Mouse (Mus musculus) heart, adult 2 months (tissue): ENCODE data around the gene Lin9. TPM values are rescaled to one million over a fixed set of nuclear protein-coding genes. Genes with fewer than 3 reads are reported as not detected.

ENCODE experiments used
- DNase-seq, 2 experiments: peaks; one replicate each; pipeline ENCODE4 v3.0.0; 2021
- H3K27ac ChIP-seq: fragments of 200-600 bp; 2 replicates; pipeline ENCODE4 v1.8.1; 2022
- H3K27me3 ChIP-seq: fragments of 200-500 bp; 2 replicates; pipeline ENCODE4 v1.6.1; 2012; ENCODE audit warnings: mild to moderate bottlenecking, low read length, inconsistent platforms, mixed read lengths; ENCODE audit not compliant: control insufficient read depth, insufficient read depth
- H3K36me3 ChIP-seq: fragments of 200-500 bp; 2 replicates; pipeline ENCODE4 v1.6.1; 2012; ENCODE audit warnings: low read length, inconsistent platforms; ENCODE audit not compliant: control insufficient read depth, insufficient read depth
- H3K4me1 ChIP-seq: fragments of 200-500 bp; 2 replicates; pipeline ENCODE4 v1.6.1; 2011; ENCODE audit warnings: low read length; ENCODE audit not compliant: control insufficient read depth, insufficient read depth
- H3K4me3 ChIP-seq: fragments of 200-600 bp; 2 replicates; pipeline ENCODE4 v1.8.1; 2022
- H3K79me2 ChIP-seq: fragments of 200-500 bp; replicated peaks from 2 replicates; pipeline ENCODE4 v1.6.1; 2012; ENCODE audit warnings: mild to moderate bottlenecking, inconsistent platforms, low read length, moderate library complexity, mixed read lengths; ENCODE audit not compliant: control insufficient read depth, insufficient read depth
- H3K9ac ChIP-seq: fragments of 200-500 bp; 2 replicates; pipeline ENCODE4 v1.6.1; 2012; ENCODE audit warnings: low read depth, mild to moderate bottlenecking, control low read depth, inconsistent platforms, low read length, mixed read lengths
- CTCF ChIP-seq: fragments of 200-600 bp; IDR thresholded peaks from 2 replicates; pipeline ENCODE4 v1.8.1; 2022; ENCODE audit warnings: antibody characterized with exemption, mild to moderate bottlenecking, moderate library complexity
- EP300 ChIP-seq: fragments of 200-500 bp; IDR thresholded peaks from 2 replicates; pipeline ENCODE4 v1.6.1; 2011; ENCODE audit warnings: low read depth, low read length, control low read depth; ENCODE audit not compliant: insufficient read depth
- POLR2A ChIP-seq: fragments of 200-500 bp; IDR thresholded peaks from 2 replicates; pipeline ENCODE4 v1.6.1; 2011; ENCODE audit warnings: mild to moderate bottlenecking, low read depth, low read length, control low read depth; ENCODE audit not compliant: insufficient read depth
- WGBS: fragments of 180-500 bp; shearing (Covaris S2); methylation state at CpG from one replicate; pipeline ENCODE4 v1.1.7; 2018; 5-methylcytosine and 5-hydroxymethylcytosine counted together
- intact Hi-C: fragments of 180-260 bp; cut with DNase I; formaldehyde crosslinking; loops from one replicate; pipeline ENCODE4 v1.15.1; 2025
- polyA plus RNA-seq: library from polyadenylated mRNA; depleted of rRNA; stranded (reverse); fragments of >200 nt; gene quantifications from 2 replicates; pipeline ENCODE4 v1.2.3, GENCODE M21; 2012
- total RNA-seq, 2 experiments: library from RNA; stranded (reverse); gene quantifications; 2 replicates each; pipeline ENCODE4 v1.2.3; 2021

Lin9 gene
- total and polyA plus RNA-seq, 3 experiments, result 1.5 to 2.4 (median 2.2) TPM

DNA sequence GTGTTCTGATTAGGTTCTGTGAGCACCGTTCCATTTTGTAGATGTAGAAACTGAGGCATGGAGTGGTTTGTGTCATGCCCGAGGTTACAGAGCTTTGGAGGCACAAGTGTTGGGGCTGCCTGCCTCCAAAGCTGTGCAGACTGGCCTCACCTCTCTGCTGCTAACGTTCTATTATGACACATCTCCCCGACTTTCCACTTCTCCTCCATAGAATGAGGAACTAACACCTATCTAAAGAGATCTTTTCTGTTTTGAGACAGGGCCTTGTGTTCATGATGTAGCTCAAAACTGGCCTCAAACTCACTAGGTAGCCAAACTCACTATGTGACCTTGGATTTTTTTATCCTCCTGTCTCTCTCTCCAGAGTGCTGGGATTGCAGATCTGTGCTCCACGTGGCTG lies 77.8 kb downstream of the Lin9 start:
- intact Hi-C loops, result no loop called here
- H3K79me2 ChIP-seq, result no peaks in the 10 kb centered on the region
- H3K27ac ChIP-seq, result no peak overlapping the region
- DNase-seq, result no peak
- TF ChIP-seq EP300 (no peak), CTCF (no peak), POLR2A (no peak)
- WGBS, result 73% methylated on average over 5 of the region's 5 CpGs
- no peak overlapping the region for H3K9ac ChIP-seq
- H3K27me3 ChIP-seq, result no peaks in the 10 kb centered on the region
- no peaks in the 10 kb centered on the region for H3K36me3 ChIP-seq
- no peak overlapping the region for H3K4me3 ChIP-seq
- H3K4me1 ChIP-seq, result no peaks in the 10 kb centered on the region

DNA sequence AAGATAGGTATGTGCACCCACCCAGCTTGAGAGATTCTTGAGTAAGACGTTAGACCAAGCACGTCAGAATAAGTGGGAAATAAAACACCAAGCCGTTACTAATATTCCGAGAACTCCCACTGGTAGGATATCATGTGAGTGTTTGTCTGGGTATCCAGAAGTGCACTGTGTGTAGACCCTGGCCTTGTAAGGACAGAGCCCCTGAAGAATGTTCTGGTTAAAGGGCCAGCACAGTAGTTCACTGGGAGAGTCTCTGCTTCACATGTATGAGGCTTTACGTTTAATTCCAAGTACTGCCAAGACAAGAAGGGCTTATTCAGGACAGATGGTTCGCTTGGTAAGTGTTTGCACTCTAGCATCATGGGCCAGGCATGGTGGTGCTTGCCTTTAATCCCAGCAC lies 78.5 kb downstream of the Lin9 start:
- 82% methylated on average over 6 of the region's 6 CpGs for WGBS
- H3K9ac ChIP-seq, result no peak overlapping the region
- no peaks in the 10 kb centered on the region for H3K79me2 ChIP-seq
- H3K27ac ChIP-seq, result no peak overlapping the region
- intact Hi-C loops, result no loop called here
- no peaks in the 10 kb centered on the region for H3K4me1 ChIP-seq
- H3K4me3 ChIP-seq, result no peak overlapping the region
- no peak for DNase-seq
- no peaks in the 10 kb centered on the region for H3K27me3 ChIP-seq
- TF ChIP-seq EP300 (no peak), CTCF (no peak), POLR2A (no peak)
- H3K36me3 ChIP-seq, result no peaks in the 10 kb centered on the region

DNA sequence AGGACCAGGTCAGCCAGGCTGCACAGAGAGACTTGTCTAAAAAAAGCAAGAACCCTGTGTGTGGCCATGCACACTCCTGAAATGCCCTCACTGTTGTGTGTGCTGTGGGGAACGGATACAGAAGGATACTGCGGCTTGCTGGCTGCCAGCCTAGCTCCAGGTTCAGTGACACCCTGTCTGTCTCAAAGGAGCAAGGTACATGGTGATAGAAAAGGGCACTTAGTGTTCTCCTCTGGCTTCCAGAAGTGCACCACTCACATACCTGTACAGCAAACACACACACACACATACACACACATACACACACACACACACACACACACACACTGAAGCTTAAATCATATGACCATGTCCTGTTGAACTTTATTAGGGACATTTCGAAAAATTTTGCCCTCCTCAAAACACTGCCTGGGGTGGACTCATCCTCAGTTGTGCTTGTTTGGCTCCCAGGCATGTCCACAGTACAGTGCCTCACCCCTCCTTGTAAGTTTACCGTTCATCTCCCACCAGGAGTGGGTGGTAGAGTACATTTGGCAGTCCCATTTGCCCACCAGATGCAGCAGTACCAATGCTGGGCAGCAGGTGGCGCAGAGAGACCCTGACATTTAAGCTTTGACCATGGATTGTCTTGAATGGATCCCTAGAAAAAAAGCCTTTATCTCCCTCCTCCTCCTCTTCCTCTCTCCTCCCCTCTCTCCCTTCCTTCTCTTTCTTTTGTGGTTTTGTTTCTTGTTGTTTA lies 79.2 kb downstream of the Lin9 start:
- peak; percentile 79 to 90 for DNase-seq
- TF ChIP-seq EP300 (0 out of 2 replicates have a peak, but pooled peaks have one; percentile 80), CTCF (peak; percentile 99), POLR2A (no peak)
- no peak overlapping the region for H3K27ac ChIP-seq
- H3K4me3 ChIP-seq, result no peak overlapping the region
- intact Hi-C loops, result loop anchor here (1.0 kb wide), 1 partner anchor 44 kb away; no protein-coding TSS in a partner anchor
- H3K79me2 ChIP-seq, result no peaks in the 10 kb centered on the region
- WGBS, result 37% methylated on average over 5 of the region's 5 CpGs
- no peaks in the 10 kb centered on the region for H3K27me3 ChIP-seq
- no peaks in the 10 kb centered on the region for H3K4me1 ChIP-seq
- no peak overlapping the region for H3K9ac ChIP-seq
- no peaks in the 10 kb centered on the region for H3K36me3 ChIP-seq

DNA sequence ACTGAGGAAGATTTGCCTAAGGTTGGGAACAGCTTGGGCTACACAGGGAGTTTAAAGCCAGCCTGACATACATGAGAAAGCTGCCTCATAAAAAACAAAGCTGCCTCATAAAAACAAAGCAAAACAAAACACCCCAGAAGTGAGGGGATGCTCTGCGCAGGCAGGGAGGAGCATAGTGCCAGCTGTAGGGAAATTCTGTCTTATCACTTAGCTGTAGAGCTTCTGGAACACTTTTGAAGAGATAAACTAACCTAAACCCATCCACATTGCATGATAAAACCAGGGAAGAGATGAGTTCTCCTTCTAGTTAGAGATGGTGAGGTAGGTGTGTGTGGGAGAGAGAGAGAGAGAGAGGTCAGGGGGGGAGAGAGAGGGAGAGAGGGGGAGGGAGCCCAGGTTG lies 81.7 kb downstream of the Lin9 start:
- Histone ChIP-seq H3K9ac (no peak overlapping the region), H3K4me1 (peaks cover 7% of the 10 kb centered on the region), H3K79me2 (no peaks in the 10 kb centered on the region), H3K36me3 (peaks cover 6% of the 10 kb centered on the region), H3K27me3 (no peaks in the 10 kb centered on the region), H3K4me3 (no peak overlapping the region), H3K27ac (no peak overlapping the region)
- intact Hi-C loops, result no loop called here
- WGBS, result 72% methylated on average over 1 of the region's 1 CpGs
- TF ChIP-seq EP300 (no peak), CTCF (no peak), POLR2A (no peak)
- no peak for DNase-seq

DNA sequence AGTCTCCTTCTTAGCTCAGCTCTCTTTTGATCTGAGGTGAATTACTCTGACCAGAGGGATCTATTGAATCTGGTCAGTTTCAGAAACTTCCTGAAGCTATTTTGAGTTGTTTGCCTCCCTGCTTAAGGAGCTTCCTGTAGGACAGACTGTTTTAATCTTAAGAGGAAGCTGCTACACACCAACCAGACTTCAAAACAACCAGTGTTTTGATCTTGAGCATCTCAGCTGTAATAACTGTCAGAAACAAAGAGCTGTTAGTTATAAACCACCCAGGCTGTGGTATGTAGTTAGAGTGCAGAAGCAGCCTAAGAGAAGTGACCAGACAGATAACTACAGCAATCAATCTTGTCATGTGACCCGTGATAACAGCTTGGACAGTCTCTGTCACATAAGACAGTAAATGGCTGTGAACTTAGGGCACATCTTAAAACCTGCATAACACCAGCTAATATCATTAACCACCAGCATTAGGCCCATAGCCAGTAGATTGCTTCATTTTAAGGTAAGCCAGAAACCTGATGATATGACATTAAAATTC lies 82.8 kb downstream of the Lin9 start:
- intact Hi-C loops, result no loop called here
- peaks cover 10% of the 10 kb centered on the region for H3K4me1 ChIP-seq
- TF ChIP-seq EP300 (no peak), CTCF (no peak), POLR2A (no peak)
- peaks cover 1% of the 10 kb centered on the region; the same call in 1 of the 2 replicates for H3K79me2 ChIP-seq
- peaks cover 14% of the 10 kb centered on the region for H3K36me3 ChIP-seq
- no peak overlapping the region for H3K9ac ChIP-seq
- no peak overlapping the region for H3K4me3 ChIP-seq
- H3K27me3 ChIP-seq, result no peaks in the 10 kb centered on the region
- no peak overlapping the region for H3K27ac ChIP-seq
- WGBS, result 32% methylated on average over 1 of the region's 1 CpGs
- DNase-seq, result no peak

DNA sequence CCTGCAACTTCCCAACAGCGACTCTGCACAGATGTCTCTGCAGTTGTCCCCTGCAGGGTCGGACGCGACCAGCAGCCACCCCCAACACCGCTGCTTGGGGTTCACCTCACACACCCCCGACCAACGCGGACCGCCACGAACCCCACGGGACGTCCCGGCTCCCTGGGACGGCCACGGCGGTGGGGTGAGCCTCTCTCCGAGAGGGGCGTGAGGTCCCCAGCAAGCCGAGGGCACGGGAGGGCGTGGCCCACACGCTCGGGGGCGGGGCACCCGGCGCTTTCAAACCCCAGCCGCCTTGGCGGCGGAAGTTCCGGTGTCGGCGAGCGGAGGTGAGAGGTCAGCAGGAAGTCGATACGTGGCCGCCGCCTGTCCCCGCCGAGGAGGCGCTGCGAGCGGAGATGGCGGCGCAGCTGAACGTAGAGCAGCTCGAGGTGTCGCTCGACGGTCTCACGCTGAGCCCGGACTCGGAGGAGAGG lies 84.8 kb downstream of the Lin9 start, which contains the start of gene Acbd3:
TSS of gene Acbd3 (plus strand) at position 340 of the 476 bp plus-strand sequence.
- WGBS, result under 1% methylated on average over 52 of the region's 52 CpGs
- 0 out of 2 replicates have a peak, but pooled peaks have one; percentile 31 for TF ChIP-seq EP300
- peak; percentile 81 for TF ChIP-seq POLR2A
- peak; percentile 44 for TF ChIP-seq CTCF
- Histone ChIP-seq H3K36me3 (peaks cover 14% of the 10 kb centered on the region), H3K4me1 (peaks cover 12% of the 10 kb centered on the region), H3K79me2 (peaks cover 3% of the 10 kb centered on the region; the same call in 1 of the 2 replicates), H3K27ac (peak within 1 kb of the TSS; percentile 96), H3K27me3 (no peaks in the 10 kb centered on the region), H3K9ac (peak within 1 kb of the TSS; percentile 96), H3K4me3 (peak within 1 kb of the TSS; percentile 76)
- intact Hi-C loops, result loop anchor here (5.0 kb wide), 1 partner anchor 127 kb away; the partner anchor contains the start of gene Sde2
- DNase-seq, result peak; percentile 93 to 94
